Mouse (Mus musculus): ENCODE measurements around the gene Strap. TPM values are rescaled to one million over a fixed set of nuclear protein-coding genes. Genes with fewer than 3 reads are reported as not detected.

The Strap gene
- total and polyA plus RNA-seq, 3 experiments, result 109 to 291 (median 245) TPM

DNA sequence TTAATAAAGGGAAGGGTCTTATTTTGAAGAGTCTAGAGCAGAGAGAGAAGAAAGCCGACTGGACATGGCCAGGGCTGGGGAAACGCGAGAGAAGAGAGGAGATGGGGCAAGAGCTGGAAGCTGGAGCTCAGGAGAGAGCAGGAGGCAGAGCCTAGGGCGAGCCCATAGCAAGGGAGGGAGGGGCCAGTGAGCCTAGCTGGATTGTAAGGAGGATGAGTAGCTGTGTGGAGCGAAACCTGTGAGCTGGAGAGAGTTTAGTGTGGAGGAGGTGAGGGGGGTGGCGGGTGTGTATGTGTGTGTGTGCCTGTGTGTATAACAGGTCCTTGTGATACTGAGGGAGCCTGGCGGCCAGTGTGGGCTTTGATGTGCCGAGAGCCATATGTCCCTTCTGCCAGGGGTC, 24.8 kb downstream of the Strap start:
- TF ChIP-seq MAX (IDR thresholded peaks at IDR 0.05; ENCODE audit: low read length), result no peak
- no peak for TF ChIP-seq ZC3H11A (IDR thresholded peaks at IDR 0.05; ENCODE audit: low read depth, low read length)

GRCm38 (mm10) chr6:137760966-137761365, 26.1 kb downstream of the Strap start:
- dilution Hi-C loops (cut with MboI; ENCODE audit: extremely low pct_ligation_motif_present, extremely low pct_unique_long_range_greater_than_20kb, low sequenced_read_pairs), result no loop called here
- in situ Hi-C loops (cut with MboI; ENCODE audit: low pct_ligation_motif_present, low pct_unique_long_range_greater_than_20kb, low sequenced_read_pairs), result no loop called here
- peaks cover 0 to 29% of the 10 kb centered on the region in 2 experiments for H3K36me3 ChIP-seq (replicated peaks in 1 of 2; ENCODE audit: control insufficient read depth in 1 of 2, insufficient read depth in 1 of 2, low read length in 1 of 2)

More for the DNA sequence above, 24.8 kb downstream of the Strap start:
- in situ Hi-C loops (cut with MboI; ENCODE audit: low pct_ligation_motif_present, low pct_unique_long_range_greater_than_20kb, low sequenced_read_pairs) (no loop called here), dilution Hi-C loops (cut with MboI; ENCODE audit: extremely low pct_ligation_motif_present, extremely low pct_unique_long_range_greater_than_20kb, low sequenced_read_pairs) (no loop called here)
- Histone ChIP-seq H3K4me3 (replicated peaks in 1 of 3; ENCODE audit: low read depth in 2 of 3, low read length in 2 of 3, poor library complexity in 1 of 3) (no peak overlapping the region), H3K27me3 (replicated peaks) (no peaks in the 10 kb centered on the region), H3K79me2 (replicated peaks; ENCODE audit: control insufficient read depth, extremely low read depth, insufficient read depth, poor library complexity, severe bottlenecking) (peaks cover 13% of the 10 kb centered on the region), H3K36me3 (replicated peaks in 1 of 2; ENCODE audit: control insufficient read depth in 1 of 2, insufficient read depth in 1 of 2, low read length in 1 of 2) (peaks cover 0 to 26% of the 10 kb centered on the region in 2 experiments), H3K4me1 (ENCODE audit: control insufficient read depth in 1 of 2, insufficient read depth in 2 of 2) (peaks cover 3 to 11% of the 10 kb centered on the region in 2 experiments; a peak in 1 of 4 replicates), H3K4me2 (ENCODE audit: insufficient read depth, low read depth, poor library complexity, severe bottlenecking) (no peak overlapping the region), H3K27ac (ENCODE audit: insufficient read depth, low read depth) (no peak overlapping the region; the same call in 1 of the 2 replicates), H3K9ac (ENCODE audit: insufficient read depth, low read depth) (no peak overlapping the region), H3K9me3 (replicated peaks; ENCODE audit: low read length) (no peaks in the 10 kb centered on the region)
- DNase-seq (ENCODE audit: extremely low read depth), result no peak

GRCm38 (mm10) chr6:137764572-137765210, 29.8 kb downstream of the Strap start:
- Histone ChIP-seq H3K4me3 (replicated peaks in 1 of 3; ENCODE audit: low read depth in 2 of 3, low read length in 2 of 3, poor library complexity in 1 of 3) (no peak overlapping the region), H3K4me1 (ENCODE audit: control insufficient read depth in 1 of 2, insufficient read depth in 2 of 2) (no peaks in the 10 kb centered on the region), H3K9me3 (replicated peaks; ENCODE audit: low read length) (no peaks in the 10 kb centered on the region), H3K79me2 (replicated peaks; ENCODE audit: control insufficient read depth, extremely low read depth, insufficient read depth, poor library complexity, severe bottlenecking) (peaks cover 3% of the 10 kb centered on the region; the same call in 1 of the 2 replicates), H3K36me3 (replicated peaks in 1 of 2; ENCODE audit: control insufficient read depth in 1 of 2, insufficient read depth in 1 of 2, low read length in 1 of 2) (peaks cover 0 to 28% of the 10 kb centered on the region in 2 experiments), H3K27me3 (replicated peaks) (no peaks in the 10 kb centered on the region), H3K27ac (ENCODE audit: insufficient read depth, low read depth) (no peak overlapping the region), H3K4me2 (ENCODE audit: insufficient read depth, low read depth, poor library complexity, severe bottlenecking) (no peak overlapping the region), H3K9ac (ENCODE audit: insufficient read depth, low read depth) (no peak overlapping the region)
- dilution Hi-C loops (cut with MboI; ENCODE audit: extremely low pct_ligation_motif_present, extremely low pct_unique_long_range_greater_than_20kb, low sequenced_read_pairs) (no loop called here), in situ Hi-C loops (cut with MboI; ENCODE audit: low pct_ligation_motif_present, low pct_unique_long_range_greater_than_20kb, low sequenced_read_pairs) (no loop called here)
- DNase-seq (ENCODE audit: extremely low read depth), result no peak
- TF ChIP-seq ZMIZ1 (IDR thresholded peaks at IDR 0.05; ENCODE audit: low read depth, low read length), result no peak
- no peak for TF ChIP-seq NRF1 (IDR thresholded peaks at IDR 0.05; ENCODE audit: low read depth, low read length)
- TF ChIP-seq EP300 (IDR thresholded peaks at IDR 0.05; ENCODE audit: low read length), result no peak

More at GRCm38 (mm10) chr6:137760966-137761365, 26.1 kb downstream of the Strap start:
- TF ChIP-seq NRF1 (IDR thresholded peaks at IDR 0.05; ENCODE audit: low read depth, low read length), result no peak
- TF ChIP-seq RCOR1 (conservative IDR thresholded peaks at IDR 0.05; ENCODE audit: low read depth, low read length), result no peak
- no peak for TF ChIP-seq MAZ (IDR thresholded peaks at IDR 0.05; ENCODE audit: low read depth, low read length)
- no peak for TF ChIP-seq HCFC1 (IDR thresholded peaks at IDR 0.05; ENCODE audit: low read depth, low read length)
- TF ChIP-seq JUN (IDR thresholded peaks at IDR 0.05; ENCODE audit: insufficient read depth, low read depth, low read length), result no peak
- no peak for TF ChIP-seq KAT2A (IDR thresholded peaks at IDR 0.05; ENCODE audit: insufficient replicate concordance, low read length)
- no peak for TF ChIP-seq MYC (IDR thresholded peaks at IDR 0.05; ENCODE audit: low read depth, low read length)
- TF ChIP-seq JUND (conservative IDR thresholded peaks at IDR 0.05; ENCODE audit: low read depth, low read length), result no peak
- TF ChIP-seq MXI1 (IDR thresholded peaks at IDR 0.05; ENCODE audit: low read depth, low read length), result no peak
- no peak for TF ChIP-seq USF2 (conservative IDR thresholded peaks at IDR 0.05; ENCODE audit: low read depth, low read length)
- TF ChIP-seq ZNF384 (IDR thresholded peaks at IDR 0.05; ENCODE audit: low read depth, low read length), result no peak
- no peak for TF ChIP-seq MEF2A (IDR thresholded peaks at IDR 0.05; ENCODE audit: borderline replicate concordance, low read depth, low read length)
- TF ChIP-seq BHLHE40 (IDR thresholded peaks at IDR 0.05; ENCODE audit: low read depth, low read length), result no peak
- TF ChIP-seq ETS1 (conservative IDR thresholded peaks at IDR 0.05; ENCODE audit: low read depth, low read length), result no peak
- Histone ChIP-seq H3K79me2 (replicated peaks; ENCODE audit: control insufficient read depth, extremely low read depth, insufficient read depth, poor library complexity, severe bottlenecking) (peaks cover 13% of the 10 kb centered on the region), H3K27ac (ENCODE audit: insufficient read depth, low read depth) (no peak overlapping the region), H3K4me1 (ENCODE audit: control insufficient read depth in 1 of 2, insufficient read depth in 2 of 2) (peaks cover 0 to 7% of the 10 kb centered on the region in 2 experiments; a peak in 1 of 4 replicates), H3K4me3 (replicated peaks in 1 of 3; ENCODE audit: low read depth in 2 of 3, low read length in 2 of 3, poor library complexity in 1 of 3) (no peak overlapping the region), H3K9me3 (replicated peaks; ENCODE audit: low read length) (no peaks in the 10 kb centered on the region), H3K4me2 (ENCODE audit: insufficient read depth, low read depth, poor library complexity, severe bottlenecking) (no peak overlapping the region), H3K9ac (ENCODE audit: insufficient read depth, low read depth) (no peak overlapping the region), H3K27me3 (replicated peaks) (no peaks in the 10 kb centered on the region)
- DNase-seq (ENCODE audit: extremely low read depth), result no peak

Measured in CH12.LX (cell line).